Mouse (Mus musculus) E14TG2a.4 (cell line): ENCODE measurements around the gene Ybx2.

Experiments
- CTCF ChIP-seq: conservative IDR thresholded peaks from 2 replicates; pipeline ENCODE4 v1.5.1; 2014; ENCODE audit warnings: low read length
- POU5F1 ChIP-seq: IDR thresholded peaks from 2 replicates; pipeline ENCODE4 v1.6.1; 2014; ENCODE audit warnings: low read length, borderline replicate concordance

DNA sequence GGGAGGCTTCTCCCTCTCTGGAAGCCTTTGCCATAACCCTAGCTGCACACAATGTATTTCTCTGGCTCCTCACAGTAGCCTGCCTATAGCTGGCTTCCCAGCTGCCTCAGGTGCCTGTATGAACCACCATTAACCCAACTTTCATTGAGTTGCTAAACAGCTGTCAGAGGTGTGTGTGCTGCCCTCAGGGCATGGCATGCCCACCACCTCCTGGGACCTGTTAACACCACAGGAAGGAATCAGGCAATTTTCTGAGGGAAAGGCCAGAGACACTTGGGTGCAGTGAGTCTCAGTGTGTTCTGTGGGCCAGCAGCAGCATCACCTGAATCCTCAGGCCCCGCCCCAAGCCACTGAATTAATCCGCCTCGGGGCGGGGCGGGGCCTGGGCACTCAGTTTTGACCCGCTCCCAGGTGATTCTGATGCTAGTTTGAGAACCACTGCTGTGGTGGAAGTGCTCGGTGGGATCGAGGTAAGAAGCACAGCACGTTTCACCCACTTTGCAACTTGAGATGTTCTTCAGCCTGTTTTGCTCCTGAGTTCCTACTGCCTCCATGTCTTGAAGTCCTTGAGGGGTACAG lies 2.9 kb downstream of the Ybx2 start:
- TF ChIP-seq CTCF (no peak), POU5F1 (no peak)
